Mouse (Mus musculus) liver, embryonic 16.5 days (tissue): Measurements from ENCODE around the gene Gpc3. TPM values are rescaled to one million over a fixed set of nuclear protein-coding genes. Genes with fewer than 3 reads are reported as not detected.

ENCODE experiments used
- ATAC-seq: fragments of 200-750 bp; cut with Nextera tagmentation; 2 replicates; pipeline ENCODE4 v1.8.0; 2017; ENCODE audit warnings: low read depth, mild to moderate bottlenecking, moderate number of reproducible peaks, moderate library complexity
- H3K27ac ChIP-seq: fragments of 300-500 bp; sonication (generic); 2 replicates; pipeline ENCODE4 v1.5.1; 2014; ENCODE audit warnings: mild to moderate bottlenecking, low read length
- H3K27me3 ChIP-seq: fragments of 300-500 bp; sonication (generic); 2 replicates; pipeline ENCODE4 v1.6.1; 2014; ENCODE audit warnings: low read depth, low read length, mixed read lengths; ENCODE audit not compliant: control insufficient read depth, insufficient read depth
- H3K36me3 ChIP-seq: fragments of 300-500 bp; sonication (generic); 2 replicates; pipeline ENCODE4 v1.6.1; 2014; ENCODE audit warnings: mild to moderate bottlenecking; ENCODE audit not compliant: control insufficient read depth, insufficient read depth
- H3K4me1 ChIP-seq: fragments of 300-500 bp; sonication (generic); 2 replicates; pipeline ENCODE4 v1.6.1; 2014; ENCODE audit warnings: low read depth, low read length, mixed read lengths; ENCODE audit not compliant: control insufficient read depth
- H3K4me2 ChIP-seq: fragments of 300-500 bp; sonication (generic); 2 replicates; pipeline ENCODE4 v1.6.1; 2014; ENCODE audit warnings: low read depth, low read length, mixed read lengths
- H3K4me3 ChIP-seq: fragments of 300-500 bp; sonication (generic); 2 replicates; pipeline ENCODE4 v1.5.1; 2014; ENCODE audit warnings: low read depth, mild to moderate bottlenecking, low read length
- H3K9ac ChIP-seq: fragments of 300-500 bp; sonication (generic); 2 replicates; pipeline ENCODE4 v1.6.1; 2014; ENCODE audit warnings: low read depth, low read length
- H3K9me3 ChIP-seq: fragments of 300-500 bp; sonication (generic); replicated peaks from 2 replicates; pipeline ENCODE4 v1.6.1; 2016; ENCODE audit warnings: low read length; ENCODE audit not compliant: control insufficient read depth
- WGBS: fragments of 180-500 bp; shearing (Covaris S2); extraction: QIAGEN DNeasy Blood & Tissue Kit; methylation state at CpG from one replicate; pipeline ENCODE4 v1.1.7; 2014; ENCODE audit not compliant: insufficient replicate concordance; 5-methylcytosine and 5-hydroxymethylcytosine counted together
- polyA plus RNA-seq: library from polyadenylated mRNA; unstranded; fragments of >200 nt; fragmentation: Nextera tagmentation; extraction: Ambion mirVana; gene quantifications from 2 replicates; pipeline ENCODE4 v1.2.1, GENCODE M21; 2015

The Gpc3 gene
- polyA plus RNA-seq, 1 experiment from 2014 or later, result 343 TPM

GRCm38 (mm10) chrX:52305226-52305625 is 308.5 kb downstream of the Gpc3 start:
- Histone ChIP-seq H3K9ac (no peak overlapping the region), H3K27me3 (no peaks in the 10 kb centered on the region), H3K27ac (no peak overlapping the region), H3K4me3 (no peak overlapping the region), H3K4me1 (no peaks in the 10 kb centered on the region), H3K9me3 (no peaks in the 10 kb centered on the region), H3K4me2 (no peak overlapping the region), H3K36me3 (no peaks in the 10 kb centered on the region)
- no peak for ATAC-seq
- WGBS, result 61% methylated on average over 4 of the region's 4 CpGs

GRCm38 (mm10) chrX:52288792-52289191 is 325.0 kb downstream of the Gpc3 start:
- no peaks in the 10 kb centered on the region for H3K4me1 ChIP-seq
- WGBS, result 17% methylated on average over 1 of the region's 1 CpGs
- H3K9ac ChIP-seq, result no peak overlapping the region
- no peaks in the 10 kb centered on the region for H3K36me3 ChIP-seq
- H3K27ac ChIP-seq, result no peak overlapping the region
- H3K4me2 ChIP-seq, result no peak overlapping the region
- ATAC-seq, result no peak
- H3K9me3 ChIP-seq, result no peaks in the 10 kb centered on the region
- H3K27me3 ChIP-seq, result no peaks in the 10 kb centered on the region
- no peak overlapping the region for H3K4me3 ChIP-seq

DNA sequence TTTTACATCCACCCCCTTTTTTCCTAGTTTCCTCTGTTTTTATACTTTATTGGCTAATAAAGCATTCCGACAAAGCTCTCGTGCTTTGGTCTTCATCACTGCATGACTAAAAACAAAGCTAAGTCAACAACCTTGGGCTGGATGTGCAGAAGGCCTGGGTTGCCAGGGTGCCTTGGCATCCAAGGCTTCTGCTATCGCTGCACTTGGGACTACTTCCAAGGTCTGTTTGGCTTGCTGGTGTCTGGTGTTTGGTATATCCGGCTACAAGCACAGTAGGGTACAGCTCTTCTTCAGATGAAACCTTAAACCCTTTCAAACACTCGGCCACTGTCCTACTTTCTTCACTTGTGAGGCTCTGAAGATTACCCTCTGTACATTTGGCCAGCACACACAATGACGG is 325.8 kb downstream of the Gpc3 start:
- H3K36me3 ChIP-seq, result no peaks in the 10 kb centered on the region
- H3K4me2 ChIP-seq, result no peak overlapping the region
- H3K27me3 ChIP-seq, result no peaks in the 10 kb centered on the region
- no peaks in the 10 kb centered on the region for H3K9me3 ChIP-seq
- H3K27ac ChIP-seq, result no peak overlapping the region
- H3K9ac ChIP-seq, result no peak overlapping the region
- ATAC-seq, result no peak
- H3K4me3 ChIP-seq, result no peak overlapping the region
- 68% methylated on average over 6 of the region's 6 CpGs for WGBS
- H3K4me1 ChIP-seq, result no peaks in the 10 kb centered on the region

- Histone ChIP-seq H3K36me3 (no peaks in the 10 kb centered on the region), H3K9ac (no peak overlapping the region), H3K4me3 (no peak overlapping the region), H3K9me3 (no peaks in the 10 kb centered on the region), H3K4me1 (no peaks in the 10 kb centered on the region), H3K27me3 (no peaks in the 10 kb centered on the region), H3K4me2 (no peak overlapping the region), H3K27ac (no peak overlapping the region)
- ATAC-seq, result no peak
- WGBS, result 63% methylated on average over 4 of the region's 4 CpGs
These were observed 331.7 kb downstream of the Gpc3 start for GRCm38 (mm10) chrX:52282070-52282469.

- H3K36me3 ChIP-seq, result no peaks in the 10 kb centered on the region
- H3K4me1 ChIP-seq, result no peaks in the 10 kb centered on the region
- no peak overlapping the region for H3K27ac ChIP-seq
- H3K27me3 ChIP-seq, result no peaks in the 10 kb centered on the region
- no peak overlapping the region for H3K4me3 ChIP-seq
- no peak overlapping the region for H3K9ac ChIP-seq
- WGBS, result 74% methylated on average over 6 of the region's 6 CpGs
- ATAC-seq, result no peak
- H3K4me2 ChIP-seq, result no peak overlapping the region
- no peaks in the 10 kb centered on the region for H3K9me3 ChIP-seq
These were observed 332.4 kb downstream of the Gpc3 start for GRCm38 (mm10) chrX:52281103-52281900.

DNA sequence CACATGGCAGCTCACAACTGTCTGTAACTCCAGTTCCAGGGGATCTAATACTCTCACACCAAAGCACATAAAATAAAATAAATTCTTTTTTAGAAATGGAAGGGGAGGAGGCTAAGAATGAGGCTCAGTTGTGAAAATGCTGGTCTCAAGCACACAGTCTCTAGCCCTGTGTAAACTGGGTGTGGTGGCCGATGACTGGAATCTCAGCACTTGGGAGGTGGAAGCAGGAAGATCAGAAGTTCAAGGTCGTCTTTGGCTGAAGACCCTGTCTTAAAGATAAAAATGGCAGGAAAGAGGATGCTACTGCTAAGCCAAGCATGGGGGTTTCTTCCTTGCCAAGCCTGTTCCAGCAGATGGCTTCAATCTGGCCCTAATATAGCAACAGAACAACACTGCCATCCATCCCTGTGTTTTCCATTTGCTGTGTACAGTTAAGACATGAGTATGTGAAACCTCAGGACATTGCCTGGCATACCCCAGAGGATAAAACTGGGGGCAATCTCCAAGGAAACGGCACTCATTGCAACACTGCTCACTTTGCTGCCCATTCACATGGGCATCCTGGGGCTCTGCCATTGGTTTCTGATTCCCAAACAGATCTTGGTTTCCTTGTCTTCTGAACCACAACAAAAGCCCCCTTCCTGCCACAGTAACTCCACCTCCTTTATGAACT is 334.9 kb downstream of the Gpc3 start:
- Histone ChIP-seq H3K4me1 (no peaks in the 10 kb centered on the region), H3K27me3 (no peaks in the 10 kb centered on the region), H3K27ac (no peak overlapping the region), H3K36me3 (no peaks in the 10 kb centered on the region), H3K4me3 (no peak overlapping the region), H3K9ac (no peak overlapping the region), H3K4me2 (no peak overlapping the region), H3K9me3 (no peaks in the 10 kb centered on the region)
- ATAC-seq, result no peak
- WGBS, result 54% methylated on average over 3 of the region's 3 CpGs

- H3K9me3 ChIP-seq, result no peaks in the 10 kb centered on the region
- H3K36me3 ChIP-seq, result no peaks in the 10 kb centered on the region
- no peak overlapping the region for H3K27ac ChIP-seq
- no peaks in the 10 kb centered on the region for H3K27me3 ChIP-seq
- no peak overlapping the region for H3K4me2 ChIP-seq
- no peaks in the 10 kb centered on the region for H3K4me1 ChIP-seq
- no peak overlapping the region for H3K9ac ChIP-seq
- ATAC-seq, result no peak
- H3K4me3 ChIP-seq, result no peak overlapping the region
- WGBS, result 41% methylated on average over 1 of the region's 1 CpGs
These were observed 336.2 kb downstream of the Gpc3 start for GRCm38 (mm10) chrX:52277599-52277998.

DNA sequence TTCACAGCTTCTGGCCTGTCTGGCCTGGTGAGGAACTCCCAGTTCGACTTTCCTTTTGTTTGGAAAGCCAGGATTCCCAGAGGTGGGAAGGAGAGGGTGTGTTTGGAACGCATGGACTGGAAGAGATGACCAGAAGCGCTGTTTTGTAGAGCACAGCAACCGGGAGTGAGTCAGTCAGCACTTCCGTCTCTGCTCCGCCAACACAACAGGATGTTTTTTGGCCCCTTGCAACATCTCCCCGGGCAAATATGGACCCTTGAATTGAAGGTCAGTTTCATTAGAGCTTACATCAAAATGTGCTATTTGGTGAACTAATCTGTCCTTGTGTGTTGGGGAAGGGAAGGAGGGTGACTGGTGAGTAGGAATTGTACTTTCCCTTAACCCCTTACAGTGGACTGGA is 340.7 kb downstream of the Gpc3 start:
- Histone ChIP-seq H3K36me3 (no peaks in the 10 kb centered on the region), H3K27me3 (no peaks in the 10 kb centered on the region), H3K4me1 (no peaks in the 10 kb centered on the region), H3K9ac (no peak overlapping the region), H3K9me3 (no peaks in the 10 kb centered on the region), H3K4me3 (no peak overlapping the region), H3K4me2 (no peak overlapping the region), H3K27ac (no peak overlapping the region)
- no peak for ATAC-seq
- 59% methylated on average over 7 of the region's 7 CpGs for WGBS

GRCm38 (mm10) chrX:52261991-52262390 is 351.8 kb downstream of the Gpc3 start:
- no peaks in the 10 kb centered on the region for H3K27me3 ChIP-seq
- no peak for ATAC-seq
- no peak overlapping the region for H3K9ac ChIP-seq
- no peaks in the 10 kb centered on the region for H3K36me3 ChIP-seq
- no peak overlapping the region for H3K4me3 ChIP-seq
- H3K27ac ChIP-seq, result no peak overlapping the region
- 75% methylated on average over 11 of the region's 11 CpGs for WGBS
- no peaks in the 10 kb centered on the region for H3K4me1 ChIP-seq
- H3K9me3 ChIP-seq, result no peaks in the 10 kb centered on the region
- no peak overlapping the region for H3K4me2 ChIP-seq
